Mouse (Mus musculus) urinary bladder, postnatal 10 days (tissue): ENCODE measurements around the gene Ush2a.

Experiments used
- DNase-seq: peaks from one replicate; pipeline ENCODE4 v3.0.0; 2022; ENCODE audit warnings: low spot score

Gene Ush2a

GRCm38 (mm10) chr1:188772516-188773229 is 510.9 kb downstream of the Ush2a start:
- DNase-seq, result no peak

DNA sequence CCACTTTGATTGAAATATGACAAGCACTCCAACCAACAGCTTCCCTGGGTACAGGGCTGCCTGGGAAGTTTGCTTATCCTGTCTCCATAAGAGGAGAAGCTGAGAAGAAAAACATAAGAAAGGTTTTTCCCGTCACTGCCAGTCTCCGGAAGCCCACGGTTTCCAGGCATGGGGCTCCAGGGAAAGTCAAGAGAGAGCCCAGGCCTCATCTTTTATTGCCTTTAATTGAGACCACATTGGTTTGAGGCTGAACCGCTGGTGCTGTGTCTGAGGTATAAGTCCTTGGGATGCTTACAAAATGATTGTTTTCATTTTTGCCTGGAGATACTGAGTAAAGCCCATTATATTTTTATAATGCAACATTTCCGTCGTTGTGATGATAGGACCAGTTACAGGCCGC is 511.8 kb downstream of the Ush2a start:
- DNase-seq, result no peak

DNA sequence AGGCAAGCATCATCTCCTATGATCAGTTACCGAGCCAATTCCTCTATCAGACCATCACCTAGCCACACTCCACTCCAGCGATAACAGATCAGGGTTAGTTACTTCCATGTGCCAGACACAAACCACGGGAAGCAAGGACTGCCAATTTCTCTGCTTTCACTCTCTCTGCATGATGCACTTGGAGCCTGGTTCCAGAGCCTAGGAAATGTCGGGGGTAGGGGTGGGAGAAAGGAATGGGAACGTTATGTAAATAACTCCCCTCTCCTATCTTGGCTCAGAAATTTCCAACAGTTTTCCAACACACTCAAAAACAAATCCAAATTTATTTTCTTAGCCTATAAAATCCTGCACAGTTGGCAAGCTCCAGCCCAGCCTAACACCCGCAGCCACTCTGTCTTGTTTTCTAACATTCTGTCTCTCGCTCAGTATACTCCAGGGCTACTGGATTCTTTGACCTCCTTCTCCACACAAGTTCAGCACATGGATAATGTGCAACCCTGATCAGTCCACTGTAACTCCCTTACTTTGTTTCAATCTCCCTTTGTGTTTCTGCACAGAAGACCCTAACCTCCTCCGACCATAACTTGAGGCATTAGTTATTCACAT is 515.8 kb downstream of the Ush2a start:
- no peak for DNase-seq

- DNase-seq, result no peak
These were observed 523.2 kb downstream of the Ush2a start for GRCm38 (mm10) chr1:188785056-188785455.

DNA sequence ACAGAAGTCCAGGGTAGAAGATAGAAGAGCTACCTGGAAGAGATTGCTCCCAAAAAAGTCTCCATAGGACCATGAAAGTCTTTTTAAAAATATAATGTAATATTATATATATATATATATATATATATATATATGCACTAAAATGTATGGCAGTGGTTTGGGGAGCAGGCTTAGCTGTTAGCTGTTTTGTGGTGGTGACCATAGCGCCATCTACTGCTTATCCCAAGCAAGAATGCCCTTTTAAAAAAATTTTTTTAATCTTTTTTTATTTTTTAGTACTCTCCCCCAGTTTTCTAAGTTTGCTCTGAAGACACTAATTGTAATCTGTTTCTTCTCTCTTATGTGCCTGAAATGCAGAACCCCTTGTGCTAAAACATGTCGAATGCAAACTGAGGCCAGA is 543.2 kb downstream of the Ush2a start:
- no peak for DNase-seq

DNA sequence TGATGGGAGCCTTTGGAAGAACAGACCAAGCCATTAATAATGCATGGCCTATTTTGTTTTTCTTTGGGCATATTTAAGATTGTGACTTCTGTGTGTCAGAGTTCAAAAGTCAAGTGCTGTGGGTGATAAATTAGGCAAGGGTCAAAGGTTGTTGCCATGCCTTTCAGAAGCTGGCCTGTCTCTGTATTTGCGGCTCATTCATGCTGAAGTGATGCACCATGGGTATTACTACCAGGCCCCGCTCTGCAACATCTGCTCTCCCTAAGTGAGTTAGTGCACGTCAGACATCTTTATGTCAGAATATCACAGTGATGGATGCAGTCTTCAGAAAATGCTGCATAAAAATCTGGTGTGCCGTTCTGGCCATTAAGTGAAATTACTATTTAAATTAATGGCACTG is 544.0 kb downstream of the Ush2a start:
- DNase-seq, result no peak

GRCm38 (mm10) chr1:188810631-188811030 is 548.8 kb downstream of the Ush2a start:
- no peak for DNase-seq

DNA sequence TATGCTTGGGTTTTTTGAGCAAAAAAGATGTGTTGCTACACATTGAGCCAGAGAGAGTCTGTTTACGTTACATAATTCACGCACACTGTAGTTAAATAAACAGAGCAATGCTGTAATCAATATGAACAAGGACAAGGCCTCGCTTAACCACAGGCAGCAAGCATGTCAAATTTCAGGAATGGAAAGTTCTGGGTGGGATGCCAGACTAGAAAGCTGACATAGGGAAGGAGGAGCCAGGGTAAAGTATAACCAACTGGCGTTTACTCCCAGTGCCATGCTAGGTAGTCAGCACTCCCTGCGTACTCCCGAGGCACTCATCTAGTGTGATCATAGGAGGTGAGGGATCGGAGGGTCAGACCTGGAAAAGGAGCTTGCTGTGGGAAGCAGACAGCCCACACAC is 553.2 kb downstream of the Ush2a start:
- no peak for DNase-seq

DNA sequence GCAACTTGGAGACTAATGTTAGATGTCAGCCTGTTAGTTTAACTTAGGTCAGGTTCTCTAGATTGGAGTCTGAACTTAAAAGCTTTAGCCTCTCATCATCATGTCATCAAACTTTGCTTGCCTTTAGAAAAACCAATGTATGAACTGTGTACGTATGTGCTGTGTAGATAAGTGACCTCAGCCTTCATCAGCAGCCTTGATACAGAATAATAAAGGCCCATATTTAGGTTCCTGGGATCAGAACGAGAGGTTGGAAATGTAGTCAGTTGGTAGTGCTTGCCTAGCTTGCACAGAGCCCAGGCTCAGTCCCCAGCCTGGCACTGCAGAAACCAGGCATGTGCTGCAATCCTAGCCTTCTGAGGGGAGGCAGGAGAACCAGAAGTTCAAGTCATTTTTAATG is 562.4 kb downstream of the Ush2a start:
- no peak for DNase-seq

DNA sequence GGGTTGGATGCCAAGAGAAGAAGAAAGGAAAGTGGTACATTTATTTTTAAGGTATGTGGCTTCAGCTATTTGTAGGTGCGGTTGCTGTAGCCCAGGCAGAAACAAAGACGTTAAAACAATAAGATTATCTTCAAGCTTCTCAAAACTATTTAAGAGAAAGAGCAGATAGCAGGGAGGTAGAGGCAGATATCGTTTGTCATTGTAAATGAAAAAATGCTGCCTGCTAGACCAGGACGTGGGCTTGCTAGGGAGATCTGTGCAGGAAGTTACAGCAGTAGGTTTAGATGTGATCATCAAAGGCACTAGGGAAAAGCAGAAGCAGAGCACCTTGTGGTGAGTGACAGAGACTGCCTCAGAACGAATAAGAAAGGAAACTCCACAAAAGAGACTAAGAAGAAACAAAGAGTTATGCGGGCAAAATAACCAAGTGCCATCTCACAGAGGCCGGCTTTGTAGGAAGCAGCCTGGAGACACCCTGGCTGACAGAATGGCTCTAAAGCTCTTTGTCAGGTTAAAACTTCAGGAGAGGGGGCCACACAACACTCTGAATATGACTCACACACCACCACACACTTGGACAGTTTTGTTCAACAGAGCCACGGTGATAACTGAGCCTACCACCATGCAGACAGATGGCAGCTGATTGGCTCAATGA is 563.2 kb downstream of the Ush2a start:
- DNase-seq, result no peak

GRCm38 (mm10) chr1:188830527-188831407 is 568.9 kb downstream of the Ush2a start:
- no peak for DNase-seq

DNA sequence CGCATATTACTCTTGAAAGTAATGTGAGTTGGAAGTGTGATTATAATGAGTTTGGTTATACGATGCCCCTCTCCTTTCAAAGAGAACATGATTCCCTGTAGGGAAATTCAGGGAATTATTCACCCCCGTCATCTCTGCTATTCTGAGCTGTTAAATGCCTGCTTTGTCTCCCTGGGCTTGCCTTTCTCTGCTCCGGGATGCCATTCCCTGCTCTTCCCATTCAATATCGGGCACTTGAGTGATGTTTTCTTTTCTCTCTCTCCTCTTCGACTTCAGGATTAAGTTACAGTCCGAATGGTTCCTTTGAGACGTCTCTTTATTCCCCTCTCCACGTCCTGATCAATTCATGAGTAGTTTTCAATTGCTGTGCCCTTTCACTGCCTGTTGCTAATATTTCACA is 572.1 kb downstream of the Ush2a start:
- DNase-seq, result no peak

- no peak for DNase-seq
These were observed 572.9 kb downstream of the Ush2a start for GRCm38 (mm10) chr1:188834770-188835169.

- no peak for DNase-seq
These were observed 575.9 kb downstream of the Ush2a start for GRCm38 (mm10) chr1:188837613-188838295.

- no peak for DNase-seq
These were observed 585.4 kb downstream of the Ush2a start for GRCm38 (mm10) chr1:188847242-188847641.

GRCm38 (mm10) chr1:188852776-188853175 is 591.0 kb downstream of the Ush2a start:
- DNase-seq, result no peak

DNA sequence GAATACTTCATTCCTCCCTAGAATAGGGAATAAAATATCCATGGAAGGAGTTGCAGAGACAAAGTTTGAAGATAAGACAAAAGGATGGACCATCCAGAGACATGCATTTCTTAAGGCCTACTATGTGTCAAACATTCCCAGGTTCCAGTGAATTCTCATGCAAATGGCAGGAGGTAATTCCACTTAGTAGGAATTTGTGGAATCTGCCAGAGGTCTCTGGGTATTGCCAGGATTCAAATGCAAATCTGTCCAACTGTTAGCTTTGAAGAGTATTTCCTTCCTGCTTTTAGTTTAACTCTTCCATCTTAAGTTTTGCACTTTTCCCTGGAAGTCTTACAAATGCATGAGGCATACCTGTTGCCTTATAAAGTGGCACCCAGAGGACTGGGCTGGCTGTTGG is 592.4 kb downstream of the Ush2a start:
- DNase-seq, result no peak

- DNase-seq, result no peak
These were observed 593.2 kb downstream of the Ush2a start for GRCm38 (mm10) chr1:188855034-188855433.

DNA sequence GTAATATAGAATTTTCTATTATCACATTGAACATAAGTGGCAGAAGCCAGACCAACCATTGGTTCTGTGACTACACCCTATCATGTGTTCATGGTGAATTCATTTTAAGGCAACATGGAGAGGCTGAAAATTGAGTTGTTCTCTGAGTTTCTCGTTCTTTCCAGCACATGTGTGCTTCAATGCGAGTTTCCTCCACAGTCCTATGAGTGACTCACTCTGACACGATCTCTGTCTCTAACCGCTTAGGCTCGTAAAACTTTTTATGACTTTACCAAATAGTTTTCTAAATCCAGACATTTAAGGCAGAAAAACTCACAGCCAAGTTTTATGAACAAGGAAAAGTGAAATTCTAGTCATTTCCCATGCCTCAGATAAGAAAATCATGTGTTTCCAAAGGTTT is 597.9 kb downstream of the Ush2a start:
- no peak for DNase-seq

GRCm38 (mm10) chr1:188865881-188866280 is 604.1 kb downstream of the Ush2a start:
- DNase-seq, result no peak

- no peak for DNase-seq
These were observed 604.7 kb downstream of the Ush2a start for GRCm38 (mm10) chr1:188866515-188866914.

DNA sequence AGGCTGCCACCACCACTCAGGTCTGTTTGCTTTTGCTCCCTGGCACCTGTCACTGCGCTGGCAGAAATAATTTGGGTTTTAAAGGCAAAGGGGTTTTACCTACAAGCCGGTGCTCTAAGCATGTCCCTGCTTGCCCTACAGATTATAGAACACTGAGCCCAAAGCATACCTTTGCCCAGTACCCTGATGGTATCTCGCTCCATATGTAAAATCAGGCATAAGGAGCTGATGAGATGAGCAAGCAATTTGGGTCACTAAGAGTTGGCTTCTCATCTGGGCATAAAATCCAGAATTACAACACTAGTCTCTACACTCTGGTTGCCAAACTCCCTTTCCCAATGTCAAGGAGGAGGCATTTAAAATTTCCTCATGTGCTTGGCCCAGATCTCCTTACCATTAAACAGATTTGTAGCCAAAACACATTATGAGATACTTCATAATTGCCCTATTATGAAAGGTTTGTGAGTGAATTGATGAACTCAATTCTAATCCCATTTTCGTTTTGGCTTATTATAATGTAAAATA is 616.8 kb downstream of the Ush2a start:
- DNase-seq, result no peak
